Mouse (Mus musculus): ENCODE data around the gene Cx3cr1.

DNA sequence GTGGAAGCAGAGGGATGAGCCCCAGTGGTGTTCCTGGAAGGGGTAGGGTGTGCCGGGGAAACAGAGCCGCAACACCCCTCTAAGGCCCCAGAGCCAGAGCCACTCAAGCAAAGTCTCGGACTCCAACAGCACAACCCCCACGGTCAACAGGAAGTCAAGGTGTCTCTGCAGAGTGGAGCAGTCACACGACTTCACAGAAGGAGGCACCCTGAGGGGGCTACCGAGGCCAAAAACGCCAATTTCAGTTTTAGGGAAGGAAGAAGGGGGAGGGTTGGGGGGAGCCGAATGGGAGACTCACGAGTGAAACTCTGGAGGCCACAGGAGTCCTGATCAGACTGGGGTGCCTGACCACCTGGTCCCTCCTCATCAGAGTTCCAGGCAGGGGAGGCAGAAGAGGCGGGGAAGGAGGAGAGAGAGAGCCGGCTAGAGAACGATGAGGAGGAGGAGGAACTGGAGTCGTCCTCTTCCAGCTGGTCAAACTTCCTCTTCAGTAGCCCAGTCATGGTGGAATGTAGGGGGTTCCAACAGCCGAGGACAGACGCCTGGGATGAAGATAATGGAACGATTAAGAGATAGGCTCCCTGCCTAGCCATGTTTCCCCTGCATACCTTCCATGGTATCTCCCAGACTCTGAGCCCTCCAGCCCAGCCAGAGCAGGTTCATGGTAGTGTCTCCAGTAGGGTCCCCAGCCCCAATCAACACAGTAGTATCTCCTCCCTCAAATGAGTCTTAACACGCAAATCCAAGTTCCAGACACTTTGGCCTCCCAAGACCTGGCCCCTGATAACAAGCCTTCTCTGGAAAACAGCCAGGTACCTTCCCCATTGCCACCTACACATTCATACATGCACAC is 92.7 kb downstream of the Cx3cr1 start:
- TF ChIP-seq CTCF (IDR thresholded peaks at IDR 0.05) (no peak), EP300 (IDR thresholded peaks at IDR 0.05) (no peak)

Measured in lung, postnatal 0 days (tissue).